Mouse (Mus musculus) lung, embryonic 14.5 days (tissue): ENCODE data around the gene Dusp2. TPM values are rescaled to one million over a fixed set of nuclear protein-coding genes. Genes with fewer than 3 reads are reported as not detected.
A peak's percentile ranks its signal among the peaks of the same experiment; 100 is the strongest.

ENCODE experiments used
- ATAC-seq: fragments of 200-750 bp; cut with Nextera tagmentation; 2 replicates; pipeline ENCODE4 v1.8.0; 2017; ENCODE audit warnings: mild to moderate bottlenecking, moderate TSS enrichment, moderate library complexity; ENCODE audit not compliant: insufficient read depth
- DNase-seq: peaks from one replicate; pipeline ENCODE4 v3.0.0-alpha.2; 2015
- H3K27ac ChIP-seq: fragments of 300-500 bp; sonication (generic); 2 replicates; pipeline ENCODE4 v1.5.1; 2014; ENCODE audit warnings: low read depth, mild to moderate bottlenecking, moderate library complexity
- H3K27me3 ChIP-seq: fragments of 300-500 bp; sonication (generic); 2 replicates; pipeline ENCODE4 v1.6.1; 2014; ENCODE audit warnings: low read length, control low read depth; ENCODE audit not compliant: insufficient read depth
- H3K36me3 ChIP-seq: fragments of 300-500 bp; sonication (generic); 2 replicates; pipeline ENCODE4 v1.6.1; 2014; ENCODE audit warnings: control low read depth; ENCODE audit not compliant: insufficient read depth
- H3K4me1 ChIP-seq: fragments of 300-500 bp; sonication (generic); 2 replicates; pipeline ENCODE4 v1.6.1; 2014; ENCODE audit warnings: antibody characterized with exemption, control low read depth; ENCODE audit not compliant: insufficient read depth
- H3K4me2 ChIP-seq: fragments of 300-500 bp; sonication (generic); 2 replicates; pipeline ENCODE4 v1.6.1; 2014; ENCODE audit warnings: mild to moderate bottlenecking
- H3K4me3 ChIP-seq: fragments of 300-500 bp; sonication (generic); 2 replicates; pipeline ENCODE4 v1.5.1; 2014; ENCODE audit warnings: low read depth, low read length
- H3K9ac ChIP-seq: fragments of 300-500 bp; sonication (generic); 2 replicates; pipeline ENCODE4 v1.6.1; 2014
- H3K9me3 ChIP-seq: fragments of 300-500 bp; sonication (generic); 2 replicates; pipeline ENCODE4 v1.6.1; 2016; ENCODE audit warnings: low read depth, low read length, control low read depth
- CTCF ChIP-seq: IDR thresholded peaks from 2 replicates; pipeline ENCODE4 v1.5.1; 2016; ENCODE audit warnings: antibody characterized with exemption, low read depth
- WGBS: fragments of 180-500 bp; shearing (Covaris S2); extraction: QIAGEN DNeasy Blood & Tissue Kit; methylation state at CpG from one replicate; pipeline ENCODE4 v1.1.7; 2014; 5-methylcytosine and 5-hydroxymethylcytosine counted together
- polyA plus RNA-seq: library from polyadenylated mRNA; unstranded; fragments of >200 nt; fragmentation: Nextera tagmentation; extraction: Ambion mirVana; gene quantifications from 2 replicates; pipeline ENCODE4 v1.2.1, GENCODE M21; 2014

The Dusp2 gene
- polyA plus RNA-seq, 1 experiment from 2014 or later: 15.7 TPM

DNA sequence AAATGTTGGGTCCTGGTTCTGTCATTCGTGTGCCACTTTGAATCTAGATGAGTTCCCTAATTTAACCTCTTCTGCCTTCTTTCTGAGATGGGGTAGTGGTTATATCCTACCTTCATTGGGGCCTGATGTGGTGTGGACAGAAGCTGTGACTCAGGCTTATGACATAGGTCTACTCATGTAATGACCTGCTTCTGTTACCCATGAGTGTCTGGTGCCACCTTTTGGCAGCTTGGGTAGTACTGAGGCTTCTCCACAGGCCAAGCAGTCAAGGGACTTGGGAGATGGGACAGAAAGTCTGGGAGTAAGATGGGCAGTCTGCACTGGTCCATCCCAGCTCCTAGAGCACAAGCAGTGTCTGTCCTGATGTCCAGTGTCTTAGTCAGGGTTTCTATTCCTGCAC, 10.4 kb downstream of the Dusp2 start:
- 68% methylated on average over 1 of the region's 1 CpGs for WGBS
- no peaks in the 10 kb centered on the region for H3K27me3 ChIP-seq
- H3K4me1 ChIP-seq: no peaks in the 10 kb centered on the region
- H3K9me3 ChIP-seq: no peaks in the 10 kb centered on the region
- DNase-seq (peak; percentile 35), ATAC-seq (no peak)
- no peak overlapping the region for H3K4me3 ChIP-seq
- no peak overlapping the region for H3K9ac ChIP-seq
- no peak overlapping the region for H3K4me2 ChIP-seq
- H3K27ac ChIP-seq: no peak overlapping the region
- no peaks in the 10 kb centered on the region for H3K36me3 ChIP-seq
- peak; percentile 48 for TF ChIP-seq CTCF

DNA sequence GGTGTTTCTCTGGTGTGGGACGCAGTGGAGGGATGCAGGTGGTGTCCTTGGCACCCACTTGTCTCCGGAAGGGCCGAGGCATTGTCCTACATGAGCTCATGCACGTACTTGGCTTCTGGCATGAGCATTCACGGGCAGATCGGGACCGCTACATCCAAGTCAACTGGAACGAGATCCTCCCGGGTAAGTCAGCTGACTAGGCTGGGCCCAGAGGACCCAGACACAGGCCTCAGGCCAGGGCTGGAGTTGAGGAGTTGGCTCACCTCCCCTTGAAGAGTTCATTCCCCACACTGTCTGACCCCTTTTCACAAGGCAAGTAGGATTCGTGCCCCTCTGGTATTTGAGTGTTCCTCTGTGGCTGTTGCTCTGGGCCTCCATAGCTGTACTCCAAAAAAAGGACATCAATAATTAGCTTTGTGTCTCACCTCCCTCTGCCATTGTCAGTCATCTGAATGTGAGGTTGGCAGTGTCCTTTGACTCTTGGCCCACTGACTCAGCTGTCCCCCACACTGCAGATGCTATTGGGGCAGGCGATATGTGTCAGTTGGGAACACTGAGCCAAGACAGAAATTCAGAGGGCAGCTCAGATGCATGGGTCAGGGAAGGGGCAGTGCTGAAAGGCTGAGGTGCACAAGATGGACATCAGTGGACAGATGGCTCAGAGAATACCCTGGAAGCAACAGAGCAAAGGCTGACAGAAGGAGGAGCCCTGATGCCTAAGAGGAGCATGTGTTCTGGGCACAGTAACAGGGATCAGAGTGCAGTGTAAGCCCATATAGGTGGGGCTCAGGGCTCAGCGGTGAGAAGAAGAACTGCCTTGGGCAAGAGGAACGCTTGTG, 11.4 kb downstream of the Dusp2 start:
- H3K27ac ChIP-seq: no peak overlapping the region
- no peaks in the 10 kb centered on the region for H3K4me1 ChIP-seq
- H3K9ac ChIP-seq: no peak overlapping the region
- H3K4me2 ChIP-seq: no peak overlapping the region
- H3K9me3 ChIP-seq: no peaks in the 10 kb centered on the region
- DNase-seq (no peak), ATAC-seq (no peak)
- no peaks in the 10 kb centered on the region for H3K27me3 ChIP-seq
- TF ChIP-seq CTCF: no peak
- no peak overlapping the region for H3K4me3 ChIP-seq
- 75% methylated on average over 13 of the region's 13 CpGs for WGBS
- H3K36me3 ChIP-seq: no peaks in the 10 kb centered on the region

DNA sequence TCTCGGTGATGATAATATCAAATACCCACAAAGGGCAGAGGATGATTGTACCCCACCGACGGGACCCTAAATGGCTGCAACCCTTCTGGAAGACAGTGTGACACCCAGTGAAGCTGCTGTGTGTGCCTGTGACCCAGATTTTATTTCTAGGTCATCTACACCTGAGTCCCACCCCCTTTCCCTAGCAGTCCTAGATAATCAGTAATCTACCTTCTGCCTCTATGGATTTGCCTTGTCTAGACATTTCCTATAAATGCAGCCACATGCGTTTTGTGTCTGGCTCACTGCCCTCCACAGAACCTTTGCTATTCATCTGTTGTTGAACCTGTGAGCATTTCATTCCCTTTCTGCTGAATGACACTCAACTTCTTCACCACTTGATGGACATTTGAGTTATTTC, 17.9 kb downstream of the Dusp2 start:
- DNase-seq (no peak), ATAC-seq (no peak)
- Histone ChIP-seq H3K4me2 (no peak overlapping the region), H3K9ac (no peak overlapping the region), H3K27me3 (0 out of 2 replicates have a peak, but pooled peaks cover 9% of the 10 kb centered on the region), H3K9me3 (no peaks in the 10 kb centered on the region), H3K36me3 (no peaks in the 10 kb centered on the region), H3K4me3 (no peak overlapping the region), H3K27ac (no peak overlapping the region), H3K4me1 (no peaks in the 10 kb centered on the region)
- 76% methylated on average over 4 of the region's 4 CpGs for WGBS
- TF ChIP-seq CTCF: no peak

GRCm38 (mm10) chr2:127362459-127363281, 26.7 kb downstream of the Dusp2 start, which contains the start of gene Adra2b:
TSS of gene Adra2b (plus strand) at chr2:127363208.
- Histone ChIP-seq H3K4me1 (peaks cover 3% of the 10 kb centered on the region; the same call in 1 of the 2 replicates), H3K4me3 (peak within 1 kb of the TSS; percentile 42), H3K36me3 (no peaks in the 10 kb centered on the region), H3K9ac (peak within 1 kb of the TSS; percentile 32), H3K27ac (no peak within 1 kb of the TSS), H3K4me2 (peak within 1 kb of the TSS; percentile 79), H3K9me3 (no peaks in the 10 kb centered on the region), H3K27me3 (peaks cover 54% of the 10 kb centered on the region)
- WGBS: under 1% methylated on average over 48 of the region's 49 CpGs
- TF ChIP-seq CTCF: peak; percentile 86
- ATAC-seq (peak; percentile 83), DNase-seq (peak; percentile 90)

- peak; percentile 40; the same call in 1 of the 2 replicates for ATAC-seq
- no peak for TF ChIP-seq CTCF
- DNase-seq: no peak
These were observed 27.3 kb downstream of the Dusp2 start for GRCm38 (mm10) chr2:127363282-127363652.

DNA sequence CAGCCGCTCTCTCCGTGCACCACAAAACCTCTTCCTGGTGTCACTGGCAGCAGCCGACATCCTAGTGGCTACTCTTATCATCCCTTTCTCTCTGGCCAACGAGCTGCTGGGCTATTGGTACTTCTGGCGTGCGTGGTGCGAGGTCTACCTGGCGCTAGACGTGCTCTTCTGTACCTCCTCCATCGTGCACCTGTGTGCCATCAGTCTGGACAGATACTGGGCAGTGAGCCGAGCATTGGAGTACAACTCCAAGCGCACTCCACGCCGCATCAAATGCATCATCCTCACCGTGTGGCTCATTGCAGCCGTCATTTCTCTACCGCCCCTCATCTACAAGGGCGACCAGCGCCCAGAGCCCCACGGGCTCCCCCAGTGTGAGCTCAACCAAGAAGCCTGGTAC, 27.7 kb downstream of the Dusp2 start:
- DNase-seq: no peak
- ATAC-seq: no peak
- TF ChIP-seq CTCF: no peak
- no peak overlapping the region for H3K27ac ChIP-seq
- 4% methylated on average over 20 of the region's 20 CpGs for WGBS
- no peaks in the 10 kb centered on the region for H3K9me3 ChIP-seq
- no peak overlapping the region for H3K9ac ChIP-seq
- peaks cover 54% of the 10 kb centered on the region for H3K27me3 ChIP-seq
- H3K4me1 ChIP-seq: peaks cover 3% of the 10 kb centered on the region; the same call in 1 of the 2 replicates
- H3K4me2 ChIP-seq: peak overlapping the region; percentile 79
- H3K36me3 ChIP-seq: no peaks in the 10 kb centered on the region
- peak overlapping the region; percentile 42 for H3K4me3 ChIP-seq

More at GRCm38 (mm10) chr2:127363282-127363652, 27.3 kb downstream of the Dusp2 start:
- Histone ChIP-seq H3K27ac (no peak overlapping the region), H3K4me2 (peak overlapping the region; percentile 79), H3K4me1 (peaks cover 3% of the 10 kb centered on the region; the same call in 1 of the 2 replicates), H3K9ac (peak overlapping the region; percentile 32), H3K36me3 (no peaks in the 10 kb centered on the region), H3K4me3 (peak overlapping the region; percentile 42), H3K9me3 (no peaks in the 10 kb centered on the region), H3K27me3 (peaks cover 54% of the 10 kb centered on the region)
- WGBS: under 1% methylated on average over 28 of the region's 28 CpGs

- peak overlapping the region; percentile 79 for H3K4me2 ChIP-seq
- ATAC-seq (no peak), DNase-seq (no peak)
- no peak overlapping the region for H3K27ac ChIP-seq
- peaks cover 54% of the 10 kb centered on the region for H3K27me3 ChIP-seq
- H3K4me3 ChIP-seq: peak overlapping the region; percentile 42; the same call in 1 of the 2 replicates
- no peaks in the 10 kb centered on the region for H3K9me3 ChIP-seq
- H3K4me1 ChIP-seq: peaks cover 3% of the 10 kb centered on the region; the same call in 1 of the 2 replicates
- H3K36me3 ChIP-seq: no peaks in the 10 kb centered on the region
- no peak overlapping the region for H3K9ac ChIP-seq
- WGBS: 16% methylated on average over 8 of the region's 8 CpGs
- TF ChIP-seq CTCF: no peak
These were observed 28.5 kb downstream of the Dusp2 start for GRCm38 (mm10) chr2:127364452-127364851.
